Mouse (Mus musculus) embryonic stem cell, embryonic (primary cell): ENCODE results near the gene Gfpt1.

Experiments used
- CTCF ChIA-PET, 4 experiments: fragments of 300-600 bp in 2 of 4; fragments of 350-600 bp in 2 of 4; sonication (Branson Sonifier 250); formaldehyde crosslinking; loops; one replicate each; lab custom pipeline; 2022; ENCODE audit warnings: inconsistent platforms in 2 of 4; lab: Charles Lee
- POLR2A ChIA-PET, 4 experiments: fragments of 300-600 bp in 2 of 4; fragments of 350-600 bp in 2 of 4; sonication (Branson Sonifier 250); formaldehyde crosslinking; loops; one replicate each; lab custom pipeline; 2022; ENCODE audit warnings: antibody characterized with exemption in 4 of 4, inconsistent platforms in 1 of 4; lab: Charles Lee

The Gfpt1 gene

GRCm38 (mm10) chr6:87103314-87103713 lies 60.7 kb downstream of the Gfpt1 start:
- ChIA-PET CTCF (interaction anchor here in 3 of 4 experiments (0.6 to 4.5 kb wide), 11 partner anchors 14 to 408 kb away, joined by 3 to 57 read pairs (median 10); partner anchors contain the start of gene Antxr1 (in 1 of the 3)), POLR2A (interaction anchor here in 1 of 4 experiments (1.2 to 1.3 kb wide), 2 partner anchors 16 to 61 kb away, joined by 3 read pairs; partner anchors contain the start of gene Gfpt1)

- ChIA-PET CTCF (interaction anchor here in 1 of 4 experiments (4.5 kb wide), 1 partner anchor 218 kb away, joined by 57 read pairs; no protein-coding TSS in a partner anchor), POLR2A (no interaction called here)
These were observed 61.6 kb downstream of the Gfpt1 start, which contains the start of gene D6Ertd527e for GRCm38 (mm10) chr6:87104123-87104796. Gene D6Ertd527e, plus strand, starts transcription at chr6:87104746.

GRCm38 (mm10) chr6:87111493-87111892 lies 68.8 kb downstream of the Gfpt1 start:
- CTCF ChIA-PET = interaction anchor here in 2 of 4 experiments (1.2 to 1.6 kb wide), 2 partner anchors 10 kb away, joined by 7 to 8 read pairs; no protein-coding TSS in a partner anchor

GRCm38 (mm10) chr6:87112125-87112524 lies 69.5 kb downstream of the Gfpt1 start:
- CTCF ChIA-PET = interaction anchor here in 2 of 4 experiments (1.2 to 1.6 kb wide), 2 partner anchors 10 to 11 kb away, joined by 7 to 8 read pairs; no protein-coding TSS in a partner anchor
- POLR2A ChIA-PET = no interaction called here

More at GRCm38 (mm10) chr6:87111493-87111892, 68.8 kb downstream of the Gfpt1 start:
- POLR2A ChIA-PET = no interaction called here

- ChIA-PET CTCF (interaction anchor here in 2 of 4 experiments (1.3 to 2.6 kb wide), 2 partner anchors 14 to 15 kb away, joined by 3 to 16 read pairs; no protein-coding TSS in a partner anchor), POLR2A (interaction anchor here in 1 of 4 experiments (1.7 kb wide), 1 partner anchor 74 kb away, joined by 6 read pairs; the partner anchor contains the start of gene Gfpt1)
These were observed 73.3 kb downstream of the Gfpt1 start for GRCm38 (mm10) chr6:87115981-87116380.

GRCm38 (mm10) chr6:87116596-87116995 lies 74.0 kb downstream of the Gfpt1 start:
- CTCF ChIA-PET = interaction anchor here in 3 of 4 experiments (1.0 to 2.6 kb wide), 3 partner anchors 14 to 15 kb away, joined by 3 to 16 read pairs (median 3); no protein-coding TSS in a partner anchor
- POLR2A ChIA-PET = interaction anchor here in 1 of 4 experiments (1.7 kb wide), 1 partner anchor 74 kb away, joined by 6 read pairs; the partner anchor contains the start of gene Gfpt1

- ChIA-PET POLR2A (interaction anchor here in 3 of 4 experiments (0.9 to 2.0 kb wide), 11 partner anchors 11 to 265 kb away, joined by 3 to 4 read pairs (median 3); partner anchors contain the start of genes Gfpt1 (in 1 of the 3) and Nfu1 (in 1 of the 3)), CTCF (interaction anchor here (0.6 to 4.1 kb wide), 5 partner anchors 17 to 471 kb away, joined by 3 to 22 read pairs (median 5); partner anchors contain the start of gene Prokr1 (in 1 of the 4))
These were observed 76.6 kb downstream of the Gfpt1 start for GRCm38 (mm10) chr6:87119066-87119837.

GRCm38 (mm10) chr6:87119975-87120374 lies 77.3 kb downstream of the Gfpt1 start:
- ChIA-PET POLR2A (interaction anchor here in 3 of 4 experiments (0.8 to 2.0 kb wide), 11 partner anchors 12 to 264 kb away, joined by 3 to 4 read pairs (median 3); partner anchors contain the start of genes Gfpt1 (in 1 of the 3) and Nfu1 (in 1 of the 3)), CTCF (interaction anchor here in 3 of 4 experiments (0.7 to 4.1 kb wide), 6 partner anchors 18 to 346 kb away, joined by 3 to 22 read pairs (median 4); no protein-coding TSS in a partner anchor)

GRCm38 (mm10) chr6:87120661-87121060 lies 78.0 kb downstream of the Gfpt1 start:
- CTCF ChIA-PET = interaction anchor here (0.6 to 4.1 kb wide), 13 partner anchors 10 to 345 kb away, joined by 3 to 22 read pairs (median 4); no protein-coding TSS in a partner anchor
- POLR2A ChIA-PET = interaction anchor here in 2 of 4 experiments (0.8 to 2.0 kb wide), 2 partner anchors 78 to 217 kb away, joined by 3 to 4 read pairs; partner anchors contain the start of gene Gfpt1 (in 1 of the 2)

- ChIA-PET POLR2A (interaction anchor here in 2 of 4 experiments (0.6 to 0.8 kb wide), 3 partner anchors 56 to 859 kb away, joined by 3 to 7 read pairs (median 4); partner anchors contain the start of gene H1fx (in 1 of the 2)), CTCF (interaction anchor here (0.6 to 4.1 kb wide), 6 partner anchors 10 to 583 kb away, joined by 3 to 17 read pairs (median 8); no protein-coding TSS in a partner anchor)
These were observed 79.3 kb downstream of the Gfpt1 start for GRCm38 (mm10) chr6:87121961-87122360.

- ChIA-PET CTCF (interaction anchor here in 2 of 4 experiments (0.6 to 1.3 kb wide), 5 partner anchors 22 to 261 kb away, joined by 3 to 4 read pairs (median 3); partner anchors contain the start of gene Antxr1 (in 1 of the 2)), POLR2A (interaction anchor here in 1 of 4 experiments (0.8 kb wide), 1 partner anchor 728 kb away, joined by 3 read pairs; the partner anchor contains the start of gene Cnbp)
These were observed 80.8 kb downstream of the Gfpt1 start for GRCm38 (mm10) chr6:87123406-87123805.

- ChIA-PET POLR2A (no interaction called here), CTCF (interaction anchor here in 2 of 4 experiments (0.6 to 1.3 kb wide), 3 partner anchors 23 to 212 kb away, joined by 3 to 4 read pairs (median 3); partner anchors contain the start of gene Antxr1 (in 1 of the 2))
These were observed 81.3 kb downstream of the Gfpt1 start for GRCm38 (mm10) chr6:87123973-87124372.

GRCm38 (mm10) chr6:87127049-87127753 lies 84.6 kb downstream of the Gfpt1 start:
- CTCF ChIA-PET = interaction anchor here in 1 of 4 experiments (0.6 kb wide), 1 partner anchor 147 kb away, joined by 3 read pairs; no protein-coding TSS in a partner anchor
- POLR2A ChIA-PET = interaction anchor here in 1 of 4 experiments (0.6 kb wide), 1 partner anchor 615 kb away, joined by 3 read pairs; no protein-coding TSS in a partner anchor

GRCm38 (mm10) chr6:87129861-87130260 lies 87.2 kb downstream of the Gfpt1 start:
- POLR2A ChIA-PET = no interaction called here
- CTCF ChIA-PET = interaction anchor here in 2 of 4 experiments (0.6 to 1.2 kb wide), 2 partner anchors 28 to 50 kb away, joined by 3 read pairs; no protein-coding TSS in a partner anchor

GRCm38 (mm10) chr6:87130628-87131027 lies 88.0 kb downstream of the Gfpt1 start:
- POLR2A ChIA-PET = no interaction called here
- CTCF ChIA-PET = interaction anchor here in 2 of 4 experiments (0.5 to 1.3 kb wide), 4 partner anchors 10 to 29 kb away, joined by 3 to 4 read pairs (median 3); no protein-coding TSS in a partner anchor

GRCm38 (mm10) chr6:87131078-87131477 lies 88.4 kb downstream of the Gfpt1 start:
- ChIA-PET CTCF (interaction anchor here (0.5 to 1.3 kb wide), 9 partner anchors 10 to 491 kb away, joined by 3 to 4 read pairs (median 3); no protein-coding TSS in a partner anchor), POLR2A (interaction anchor here in 1 of 4 experiments (0.6 kb wide), 1 partner anchor 89 kb away, joined by 3 read pairs; no protein-coding TSS in a partner anchor)
